Mouse (Mus musculus) liver, embryonic 13.5 days (tissue): ENCODE measurements around the gene Sox4. TPM values are rescaled to one million over a fixed set of nuclear protein-coding genes. Genes with fewer than 3 reads are reported as not detected.

Source experiments
- ATAC-seq: fragments of 200-750 bp; cut with Nextera tagmentation; 2 replicates; pipeline ENCODE4 v1.8.0; 2017; ENCODE audit warnings: low read depth, mild to moderate bottlenecking, moderate number of reproducible peaks, moderate library complexity
- DNase-seq: peaks from one replicate; pipeline ENCODE4 v3.0.0; 2022
- H3K27ac ChIP-seq: fragments of 300-500 bp; sonication (generic); 2 replicates; pipeline ENCODE4 v1.5.1; 2015; ENCODE audit warnings: moderate library complexity, mild to moderate bottlenecking, inconsistent platforms
- H3K27me3 ChIP-seq: fragments of 300-500 bp; sonication (generic); 2 replicates; pipeline ENCODE4 v1.6.1; 2015; ENCODE audit warnings: mild to moderate bottlenecking, inconsistent platforms
- H3K36me3 ChIP-seq: fragments of 300-500 bp; sonication (generic); 2 replicates; pipeline ENCODE4 v1.6.1; 2015; ENCODE audit warnings: mild to moderate bottlenecking, inconsistent platforms
- H3K4me1 ChIP-seq: fragments of 300-500 bp; sonication (generic); replicated peaks from 2 replicates; pipeline ENCODE4 v1.6.1; 2015; ENCODE audit warnings: inconsistent platforms
- H3K4me2 ChIP-seq: fragments of 300-500 bp; sonication (generic); 2 replicates; pipeline ENCODE4 v1.6.1; 2015; ENCODE audit warnings: inconsistent platforms, mild to moderate bottlenecking, moderate library complexity
- H3K4me3 ChIP-seq: fragments of 300-500 bp; sonication (generic); replicated peaks from 2 replicates; pipeline ENCODE4 v1.5.1; 2015; ENCODE audit warnings: mild to moderate bottlenecking, inconsistent platforms
- H3K9ac ChIP-seq: fragments of 300-500 bp; sonication (generic); 2 replicates; pipeline ENCODE4 v1.6.1; 2015; ENCODE audit warnings: mild to moderate bottlenecking, inconsistent platforms
- H3K9me3 ChIP-seq: fragments of 300-500 bp; sonication (generic); replicated peaks from 2 replicates; pipeline ENCODE4 v1.6.1; 2016; ENCODE audit warnings: inconsistent platforms
- WGBS: fragments of 180-500 bp; shearing (Covaris S2); methylation state at CpG from one replicate; pipeline ENCODE4 v1.1.7; 2015; ENCODE audit not compliant: insufficient replicate concordance; 5-methylcytosine and 5-hydroxymethylcytosine counted together
- polyA plus RNA-seq: library from polyadenylated mRNA; unstranded; fragments of >200 nt; fragmentation: Nextera tagmentation; extraction: Ambion mirVana; gene quantifications from 2 replicates; pipeline ENCODE4 v1.2.1, GENCODE M21; 2015

The Sox4 gene
- polyA plus RNA-seq, 1 experiment from 2014 or later: 2.7 TPM

DNA sequence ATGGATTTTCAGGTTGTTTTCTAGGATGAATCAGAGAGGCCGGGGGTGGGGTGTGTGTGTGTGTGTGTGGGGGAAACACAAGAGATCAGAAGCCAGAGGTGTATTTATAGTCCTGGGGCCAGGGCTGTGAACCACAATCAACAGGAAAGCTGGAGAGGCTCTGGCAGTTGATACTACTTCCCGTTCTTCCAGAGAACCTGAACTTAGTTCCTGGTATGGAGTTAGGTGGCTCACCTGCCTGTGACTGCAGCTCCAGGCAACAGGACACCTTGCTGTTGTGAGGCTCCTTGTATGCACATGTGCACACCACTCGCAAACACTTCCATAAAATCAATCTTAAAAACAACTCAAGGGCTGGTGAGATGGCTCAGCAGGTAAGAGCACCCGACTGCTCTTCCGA lies 7.8 kb downstream of the Sox4 start:
- 55% methylated on average over 5 of the region's 5 CpGs for WGBS
- no peaks in the 10 kb centered on the region for H3K9me3 ChIP-seq
- H3K9ac ChIP-seq: no peak overlapping the region
- ATAC-seq (no peak), DNase-seq (no peak)
- H3K36me3 ChIP-seq: no peaks in the 10 kb centered on the region
- H3K4me2 ChIP-seq: no peak overlapping the region
- no peak overlapping the region for H3K4me3 ChIP-seq
- H3K27ac ChIP-seq: no peak overlapping the region
- peaks cover 13% of the 10 kb centered on the region for H3K27me3 ChIP-seq
- peaks cover 10% of the 10 kb centered on the region for H3K4me1 ChIP-seq

DNA sequence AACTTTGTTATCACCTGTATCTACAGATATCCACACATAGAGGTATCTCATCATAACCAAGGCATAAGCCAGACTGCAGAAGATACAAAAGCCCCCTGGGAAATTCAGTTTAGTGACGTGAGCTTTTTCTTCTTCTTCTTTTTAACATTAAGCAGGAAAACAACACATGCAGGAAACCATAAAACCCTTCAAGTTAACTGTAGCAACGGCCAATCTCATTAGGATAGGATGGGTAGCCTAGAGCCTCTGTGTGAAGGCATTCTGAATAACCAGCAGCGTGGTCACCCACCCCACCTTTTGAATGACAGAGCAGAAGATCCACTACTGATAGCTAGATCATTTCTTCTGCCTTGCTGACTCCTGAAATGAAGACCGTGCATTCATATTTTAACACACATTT lies 10.6 kb downstream of the Sox4 start:
- ATAC-seq (no peak), DNase-seq (no peak)
- H3K9ac ChIP-seq: no peak overlapping the region
- H3K4me2 ChIP-seq: no peak overlapping the region
- no peak overlapping the region for H3K4me3 ChIP-seq
- H3K27me3 ChIP-seq: no peaks in the 10 kb centered on the region
- no peak overlapping the region for H3K27ac ChIP-seq
- H3K36me3 ChIP-seq: no peaks in the 10 kb centered on the region
- WGBS: 16% methylated on average over 4 of the region's 4 CpGs
- peaks cover under 1% of the 10 kb centered on the region; the same call in 1 of the 2 replicates for H3K4me1 ChIP-seq
- H3K9me3 ChIP-seq: no peaks in the 10 kb centered on the region

DNA sequence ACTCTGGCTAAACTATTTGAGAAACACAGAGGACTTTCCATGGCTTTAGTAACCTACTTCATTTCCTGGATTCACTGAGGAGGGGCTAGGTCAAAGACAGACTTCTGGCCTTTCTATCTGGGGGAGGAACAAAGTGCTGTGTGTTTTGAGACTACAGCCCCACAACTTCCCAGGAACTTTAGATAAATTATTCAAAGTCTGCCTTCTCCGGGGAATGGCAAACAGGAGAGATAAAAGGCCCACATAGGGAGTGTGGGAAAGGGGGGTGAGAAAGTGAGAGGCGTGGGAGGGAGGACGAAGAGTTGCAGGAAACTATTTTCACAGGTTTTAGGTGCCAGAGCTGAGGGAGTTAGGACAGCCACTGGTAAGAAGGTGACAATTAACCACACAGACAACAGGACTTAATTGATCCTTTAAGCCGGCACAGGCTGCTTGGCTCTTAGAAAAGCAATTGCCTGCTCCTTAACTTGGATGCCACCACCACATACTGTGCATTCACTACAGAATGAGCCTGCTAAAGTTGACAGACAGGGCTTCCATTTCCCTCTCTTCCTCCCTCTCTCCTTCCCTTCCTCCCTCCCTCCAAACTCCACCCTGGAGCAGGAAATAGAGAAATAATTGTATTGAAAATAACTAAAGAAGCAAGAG lies 11.4 kb downstream of the Sox4 start:
- ATAC-seq (no peak), DNase-seq (no peak)
- Histone ChIP-seq H3K4me1 (no peaks in the 10 kb centered on the region), H3K27ac (no peak overlapping the region), H3K9me3 (no peaks in the 10 kb centered on the region), H3K9ac (no peak overlapping the region), H3K4me3 (no peak overlapping the region), H3K4me2 (no peak overlapping the region), H3K36me3 (no peaks in the 10 kb centered on the region), H3K27me3 (no peaks in the 10 kb centered on the region)
- WGBS: 36% methylated on average over 4 of the region's 4 CpGs

DNA sequence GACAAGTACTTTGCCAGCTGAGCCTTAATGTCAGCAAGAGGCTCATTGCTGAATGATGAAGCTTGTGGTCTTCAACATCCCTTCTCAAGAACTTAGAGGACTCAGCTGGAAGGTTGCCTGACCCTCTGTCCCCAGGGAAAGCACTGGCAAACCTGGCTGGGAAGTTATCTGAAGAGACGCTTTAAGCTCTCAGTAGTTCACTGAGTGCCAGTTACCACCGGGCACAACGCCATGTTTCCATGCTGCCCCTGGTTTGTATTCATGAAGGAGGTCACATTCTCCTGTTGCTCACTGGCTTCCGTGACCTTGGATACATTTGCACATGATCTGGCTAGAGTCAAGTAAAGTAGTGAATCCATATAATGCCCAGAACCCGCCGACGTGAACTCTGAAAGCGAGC lies 20.1 kb downstream of the Sox4 start:
- H3K4me1 ChIP-seq: no peaks in the 10 kb centered on the region
- no peak overlapping the region for H3K9ac ChIP-seq
- H3K4me3 ChIP-seq: no peak overlapping the region
- WGBS: 74% methylated on average over 8 of the region's 8 CpGs
- DNase-seq (no peak), ATAC-seq (no peak)
- H3K27me3 ChIP-seq: no peaks in the 10 kb centered on the region
- H3K27ac ChIP-seq: no peak overlapping the region
- no peaks in the 10 kb centered on the region for H3K9me3 ChIP-seq
- no peaks in the 10 kb centered on the region for H3K36me3 ChIP-seq
- H3K4me2 ChIP-seq: no peak overlapping the region

DNA sequence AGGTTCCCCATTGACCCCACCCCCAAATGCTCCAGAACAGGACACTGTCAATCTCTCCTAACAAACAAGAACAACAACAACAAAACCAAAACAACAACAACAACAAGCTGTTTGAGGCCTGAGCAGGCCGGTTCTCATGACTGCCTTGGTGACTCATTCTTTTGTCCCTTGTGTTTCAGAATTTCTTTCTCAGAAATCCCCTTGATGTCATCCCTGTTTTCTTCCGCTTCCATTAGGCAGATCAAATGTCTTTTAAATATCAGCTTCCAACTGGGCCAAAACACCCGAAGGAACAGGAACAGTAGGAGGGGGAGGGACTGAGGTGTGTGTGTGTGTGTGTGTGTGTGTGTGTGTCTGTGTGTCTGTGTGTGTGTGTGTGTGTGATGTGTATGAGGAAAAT lies 21.7 kb downstream of the Sox4 start:
- no peak overlapping the region for H3K4me2 ChIP-seq
- H3K27ac ChIP-seq: no peak overlapping the region
- H3K27me3 ChIP-seq: no peaks in the 10 kb centered on the region
- no peak for DNase-seq
- 47% methylated on average over 3 of the region's 3 CpGs for WGBS
- H3K4me1 ChIP-seq: no peaks in the 10 kb centered on the region
- H3K9ac ChIP-seq: no peak overlapping the region
- no peaks in the 10 kb centered on the region for H3K36me3 ChIP-seq
- H3K4me3 ChIP-seq: no peak overlapping the region
- ATAC-seq: no peak
- H3K9me3 ChIP-seq: no peaks in the 10 kb centered on the region

DNA sequence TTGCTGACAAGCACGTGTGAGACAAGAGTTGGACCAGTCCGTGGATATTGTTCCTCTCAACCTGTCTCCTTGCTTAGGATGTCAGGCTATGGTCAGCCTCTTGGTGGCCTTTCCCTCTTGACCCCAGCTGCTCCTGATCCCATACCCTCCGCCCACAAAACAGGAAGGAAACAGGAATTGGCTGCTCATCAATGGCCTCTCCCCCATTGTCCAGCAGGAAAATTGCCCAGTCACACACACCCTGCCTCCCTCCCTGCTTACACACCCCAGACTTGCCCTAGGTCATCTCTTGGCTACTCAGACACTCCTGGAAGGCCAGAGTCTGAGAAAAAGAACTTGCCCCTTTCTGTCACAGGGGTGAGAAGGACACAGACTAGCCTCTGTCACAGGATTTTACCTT lies 22.2 kb downstream of the Sox4 start:
- H3K4me1 ChIP-seq: no peaks in the 10 kb centered on the region
- DNase-seq (no peak), ATAC-seq (0 out of 2 replicates have a peak, but pooled peaks have one; percentile 29)
- H3K27ac ChIP-seq: no peak overlapping the region
- no peaks in the 10 kb centered on the region for H3K27me3 ChIP-seq
- H3K9me3 ChIP-seq: no peaks in the 10 kb centered on the region
- no peak overlapping the region for H3K9ac ChIP-seq
- WGBS: 59% methylated on average over 3 of the region's 3 CpGs
- H3K36me3 ChIP-seq: no peaks in the 10 kb centered on the region
- no peak overlapping the region for H3K4me3 ChIP-seq
- no peak overlapping the region for H3K4me2 ChIP-seq

DNA sequence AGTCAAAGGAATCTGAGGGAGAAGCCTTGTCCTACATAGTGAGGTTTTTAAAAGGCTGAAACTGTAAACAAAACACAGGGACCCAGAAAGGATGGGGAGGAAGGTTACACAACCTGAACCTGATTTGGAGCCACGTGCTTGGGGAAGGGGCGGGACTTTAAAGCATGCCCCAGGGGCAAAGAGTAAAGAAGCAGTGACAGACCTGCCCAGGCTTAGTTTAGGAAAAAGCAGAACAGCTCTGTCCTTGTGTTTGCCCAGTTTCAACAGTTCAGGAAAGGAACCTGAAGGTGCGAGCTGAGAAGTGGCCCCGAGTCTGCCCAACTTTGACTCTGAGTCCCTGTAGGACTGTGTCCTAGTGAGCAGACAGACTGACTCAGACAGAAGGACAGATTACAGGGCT lies 23.1 kb downstream of the Sox4 start:
- 48% methylated on average over 4 of the region's 4 CpGs for WGBS
- DNase-seq: no peak

DNA sequence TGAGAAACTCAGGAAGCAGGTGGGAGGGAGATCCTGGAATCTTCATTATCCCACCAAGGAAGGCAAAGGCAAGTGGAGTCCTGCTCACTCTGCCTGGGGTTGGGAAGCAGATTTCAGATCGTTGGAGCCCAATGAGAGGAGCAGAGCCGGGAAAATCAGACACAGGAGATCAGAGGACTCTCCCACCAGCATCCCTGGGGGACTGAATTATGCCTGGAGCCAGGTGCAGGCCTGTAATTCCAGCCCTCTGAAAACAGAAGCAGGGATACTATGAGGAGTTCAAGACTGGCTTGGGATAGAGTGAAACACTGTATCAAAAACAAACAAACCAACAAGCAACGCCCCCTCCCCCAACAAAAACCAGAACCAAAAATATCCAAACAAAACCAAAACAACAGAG lies 23.6 kb downstream of the Sox4 start:
- ATAC-seq: no peak
- H3K4me3 ChIP-seq: no peak overlapping the region
- WGBS: 37% methylated on average over 3 of the region's 3 CpGs
- H3K4me1 ChIP-seq: no peaks in the 10 kb centered on the region
- no peaks in the 10 kb centered on the region for H3K27me3 ChIP-seq
- H3K9me3 ChIP-seq: no peaks in the 10 kb centered on the region
- H3K36me3 ChIP-seq: no peaks in the 10 kb centered on the region
- no peak for DNase-seq
- no peak overlapping the region for H3K4me2 ChIP-seq
- H3K27ac ChIP-seq: no peak overlapping the region
- H3K9ac ChIP-seq: no peak overlapping the region

More for the DNA sequence above, 23.1 kb downstream of the Sox4 start:
- Histone ChIP-seq H3K4me3 (no peak overlapping the region), H3K4me1 (no peaks in the 10 kb centered on the region), H3K9ac (no peak overlapping the region), H3K4me2 (no peak overlapping the region), H3K9me3 (no peaks in the 10 kb centered on the region), H3K36me3 (no peaks in the 10 kb centered on the region), H3K27ac (no peak overlapping the region), H3K27me3 (no peaks in the 10 kb centered on the region)
- 0 out of 2 replicates have a peak, but pooled peaks have one; percentile 31 for ATAC-seq

DNA sequence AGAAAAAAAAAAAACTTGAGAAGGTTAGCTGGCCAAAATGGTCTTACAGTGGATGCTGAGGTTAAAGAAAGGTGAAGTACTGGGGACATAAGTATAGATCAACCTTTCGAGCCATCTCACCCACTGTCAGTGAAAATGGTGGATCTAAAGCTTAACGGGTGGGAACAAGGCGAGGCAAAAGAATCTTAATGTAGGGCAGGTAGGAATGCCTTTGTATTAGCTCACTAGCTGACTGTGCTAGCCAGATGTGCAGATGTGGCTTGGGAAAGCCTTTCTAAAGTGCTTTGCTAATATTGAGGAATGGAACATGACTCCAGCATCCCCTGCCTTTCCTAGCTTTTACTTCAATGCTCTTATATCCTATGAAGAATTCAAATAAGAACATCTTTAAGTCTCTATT lies 30.4 kb downstream of the Sox4 start:
- H3K9ac ChIP-seq: no peak overlapping the region
- no peak overlapping the region for H3K4me3 ChIP-seq
- H3K4me2 ChIP-seq: no peak overlapping the region
- DNase-seq (no peak), ATAC-seq (no peak)
- no peaks in the 10 kb centered on the region for H3K27me3 ChIP-seq
- WGBS: 67% methylated on average over 3 of the region's 3 CpGs
- no peaks in the 10 kb centered on the region for H3K4me1 ChIP-seq
- no peaks in the 10 kb centered on the region for H3K9me3 ChIP-seq
- H3K36me3 ChIP-seq: no peaks in the 10 kb centered on the region
- H3K27ac ChIP-seq: no peak overlapping the region

DNA sequence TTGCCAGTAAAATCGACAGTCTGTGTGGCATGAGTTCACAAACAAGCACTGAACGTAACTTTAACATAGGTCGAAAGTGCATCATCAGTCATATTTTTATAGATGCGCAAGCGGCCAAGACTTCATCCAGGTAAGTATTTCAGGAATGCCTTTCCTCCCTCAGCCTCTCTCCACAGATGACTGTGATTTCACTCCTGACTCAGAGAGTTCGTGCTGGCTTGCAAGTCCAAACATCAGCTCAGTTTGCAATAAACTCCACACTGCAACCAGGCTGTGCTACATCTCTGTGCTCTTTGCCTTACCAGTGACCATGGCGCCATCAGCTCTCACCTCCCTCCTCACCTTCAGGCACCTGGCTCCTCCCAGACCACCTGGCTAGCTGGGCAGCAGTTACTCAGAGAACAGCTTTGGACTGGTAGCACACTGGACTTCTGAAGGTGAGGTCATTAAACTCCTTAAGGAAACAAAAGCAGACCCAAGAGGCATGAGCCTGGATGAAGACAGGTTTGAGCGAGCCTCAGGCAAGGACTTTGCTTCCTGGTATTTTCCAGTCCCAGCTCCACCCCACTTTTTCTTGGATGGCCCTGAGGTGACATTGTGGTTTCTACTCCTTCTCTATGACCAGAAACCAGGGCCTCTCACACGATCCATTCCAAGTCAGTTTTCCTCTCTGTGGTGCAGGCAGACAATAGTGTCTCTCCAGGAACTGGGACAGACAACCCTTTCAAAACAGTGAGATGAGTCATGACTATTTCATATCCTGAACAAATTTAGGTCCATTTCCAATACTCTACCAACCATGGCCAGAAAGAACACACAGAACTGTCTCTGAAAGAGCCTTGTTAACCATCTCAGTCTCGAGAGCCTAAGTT lies 35.9 kb downstream of the Sox4 start:
- no peak for ATAC-seq
- 67% methylated on average over 10 of the region's 10 CpGs for WGBS
- H3K27ac ChIP-seq: no peak overlapping the region

DNA sequence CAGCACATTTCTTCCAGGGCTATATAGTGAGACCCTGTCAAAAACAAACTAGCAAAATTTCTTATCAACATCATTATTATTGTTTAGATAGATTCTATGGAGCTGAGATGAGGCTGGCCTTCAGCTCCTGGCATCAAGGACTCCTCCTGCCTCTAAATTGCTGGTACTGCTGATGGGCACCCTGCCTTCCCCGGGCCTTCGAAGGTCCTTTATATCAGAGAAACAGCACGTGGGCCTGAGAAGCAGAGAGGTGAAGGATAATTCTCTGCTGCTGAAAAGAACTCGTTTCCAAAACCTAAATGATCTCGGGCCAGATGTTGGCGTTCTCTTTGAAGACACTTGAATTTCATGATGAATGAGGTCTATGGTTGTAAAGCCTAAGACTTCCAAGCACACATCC lies 39.9 kb downstream of the Sox4 start:
- Histone ChIP-seq H3K4me3 (no peak overlapping the region), H3K4me1 (no peaks in the 10 kb centered on the region), H3K9ac (no peak overlapping the region), H3K27me3 (no peaks in the 10 kb centered on the region), H3K9me3 (no peaks in the 10 kb centered on the region), H3K4me2 (no peak overlapping the region), H3K36me3 (no peaks in the 10 kb centered on the region), H3K27ac (no peak overlapping the region)
- 58% methylated on average over 6 of the region's 6 CpGs for WGBS
- no peak for DNase-seq
- no peak for ATAC-seq

More for the DNA sequence above, 35.9 kb downstream of the Sox4 start:
- Histone ChIP-seq H3K4me3 (no peak overlapping the region), H3K4me1 (no peaks in the 10 kb centered on the region), H3K4me2 (no peak overlapping the region), H3K9ac (no peak overlapping the region), H3K36me3 (no peaks in the 10 kb centered on the region), H3K27me3 (no peaks in the 10 kb centered on the region), H3K9me3 (no peaks in the 10 kb centered on the region)
- no peak for DNase-seq

DNA sequence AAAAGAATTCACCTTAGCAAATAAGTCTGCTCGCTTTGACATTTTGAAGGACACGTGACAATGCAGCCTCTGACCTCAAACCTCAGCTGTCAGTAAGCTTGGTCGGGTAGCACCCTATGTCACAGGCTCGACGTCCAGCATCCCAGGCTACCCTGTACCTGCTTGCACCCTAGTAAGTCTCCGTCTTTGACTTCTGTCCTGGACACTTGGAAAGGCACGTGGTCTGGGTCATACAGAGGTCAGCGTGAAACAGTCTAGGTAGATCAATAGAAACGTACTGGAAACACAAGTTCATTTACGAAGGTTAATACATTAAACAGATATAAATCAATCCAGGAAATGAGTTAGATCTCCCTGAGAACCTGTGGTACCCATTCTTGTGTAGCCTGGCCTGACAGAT lies 46.5 kb downstream of the Sox4 start:
- no peaks in the 10 kb centered on the region for H3K4me1 ChIP-seq
- H3K4me2 ChIP-seq: no peak overlapping the region
- no peak overlapping the region for H3K27ac ChIP-seq
- ATAC-seq: no peak
- H3K36me3 ChIP-seq: no peaks in the 10 kb centered on the region
- no peak for DNase-seq
- H3K4me3 ChIP-seq: no peak overlapping the region
- H3K9ac ChIP-seq: no peak overlapping the region
- WGBS: 58% methylated on average over 10 of the region's 10 CpGs
- H3K9me3 ChIP-seq: no peaks in the 10 kb centered on the region
- no peaks in the 10 kb centered on the region for H3K27me3 ChIP-seq
